Mouse (Mus musculus) bone marrow, adult 2 months (tissue): ENCODE data around the gene Dera. TPM values are rescaled to one million over a fixed set of nuclear protein-coding genes. Genes with fewer than 3 reads are reported as not detected.

Experiments used
- H3K27ac ChIP-seq: fragments of 200-500 bp; 2 replicates; pipeline ENCODE4 v1.5.1; 2012; ENCODE audit warnings: low read depth, mild to moderate bottlenecking, control low read depth, inconsistent platforms, low read length; ENCODE audit not compliant: control insufficient read depth, poor library complexity, insufficient read depth
- H3K4me1 ChIP-seq: fragments of 200-500 bp; 2 replicates; pipeline ENCODE4 v1.6.1; 2011; ENCODE audit warnings: low read length; ENCODE audit not compliant: control insufficient read depth, insufficient read depth
- H3K4me3 ChIP-seq: fragments of 200-500 bp; replicated peaks from 2 replicates; pipeline ENCODE3; 2011; ENCODE audit warnings: mild to moderate bottlenecking, low read depth, low read length, control low read depth; ENCODE audit not compliant: control insufficient read depth
- CTCF ChIP-seq: fragments of 200-500 bp; IDR thresholded peaks from 2 replicates; pipeline ENCODE4 v1.5.1; 2011; ENCODE audit warnings: low read length, control low read depth; ENCODE audit not compliant: control insufficient read depth, insufficient read depth
- POLR2A ChIP-seq: fragments of 200-500 bp; IDR thresholded peaks from 2 replicates; pipeline ENCODE4 v1.6.1; 2011; ENCODE audit warnings: low read depth, mild to moderate bottlenecking, control low read depth, low read length, borderline replicate concordance; ENCODE audit not compliant: control insufficient read depth
- WGBS: fragments of 180-500 bp; shearing (Covaris S2); methylation state at CpG from one replicate; pipeline ENCODE4 v1.1.7; 2018; 5-methylcytosine and 5-hydroxymethylcytosine counted together
- polyA plus RNA-seq: library from polyadenylated mRNA; stranded (reverse); fragments of >200 nt; gene quantifications from 2 replicates; pipeline ENCODE4 v1.2.4, GENCODE M21; 2011; ENCODE audit warnings: low replicate concordance; ENCODE audit not compliant: missing spikeins, insufficient read depth, insufficient read length

Gene Dera
- polyA plus RNA-seq, 1 experiment: 16.1 TPM

DNA sequence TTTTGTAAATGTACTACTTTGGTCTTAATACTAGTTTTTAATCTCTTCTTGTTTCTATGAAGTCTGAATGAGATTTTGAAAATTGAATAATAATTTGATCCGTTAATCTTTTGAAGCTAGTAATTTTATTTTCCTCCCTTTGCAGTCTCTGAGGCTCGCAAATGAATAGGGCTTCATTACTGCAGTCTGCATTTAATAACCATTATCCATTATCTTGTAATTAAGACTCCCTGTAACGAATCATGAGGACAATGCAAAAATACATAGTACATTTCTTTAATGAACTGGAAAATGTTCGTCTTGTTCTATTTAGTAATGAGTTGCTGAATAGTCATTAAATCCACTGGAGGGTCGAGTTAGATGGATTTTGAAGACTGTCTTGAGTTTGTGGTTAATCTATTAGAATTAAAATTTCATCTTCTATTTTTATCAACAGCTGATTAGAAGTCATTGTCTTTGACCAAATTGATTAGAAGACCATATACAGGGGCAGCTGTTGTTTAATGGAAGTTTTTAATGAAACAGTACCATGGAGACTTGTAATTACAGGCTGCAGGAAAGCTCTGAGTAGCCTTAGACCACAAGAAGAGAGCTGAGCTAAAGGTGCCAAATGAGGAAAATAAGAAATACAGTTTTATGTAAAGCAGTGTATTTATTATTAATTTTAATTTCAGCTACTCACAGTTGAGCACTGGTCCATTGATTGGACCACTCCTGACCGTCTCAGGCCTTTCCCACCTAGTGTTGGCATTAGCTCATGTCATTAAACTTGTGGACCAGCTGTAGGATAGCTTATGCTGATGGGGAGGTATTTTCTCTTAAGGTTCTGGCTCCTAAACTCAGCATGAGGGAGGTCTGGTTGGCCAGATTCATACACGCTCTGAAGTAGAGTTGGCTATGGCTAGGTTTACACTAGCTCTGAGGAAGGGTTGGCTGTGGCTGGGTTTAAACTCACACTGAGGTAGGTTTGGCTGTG, 70.0 kb downstream of the Dera start:
- no peak for TF ChIP-seq POLR2A
- no peak for TF ChIP-seq CTCF
- no peak overlapping the region for H3K27ac ChIP-seq
- 82% methylated on average over 7 of the region's 7 CpGs for WGBS
- no peaks in the 10 kb centered on the region for H3K4me1 ChIP-seq
- no peak overlapping the region for H3K4me3 ChIP-seq

DNA sequence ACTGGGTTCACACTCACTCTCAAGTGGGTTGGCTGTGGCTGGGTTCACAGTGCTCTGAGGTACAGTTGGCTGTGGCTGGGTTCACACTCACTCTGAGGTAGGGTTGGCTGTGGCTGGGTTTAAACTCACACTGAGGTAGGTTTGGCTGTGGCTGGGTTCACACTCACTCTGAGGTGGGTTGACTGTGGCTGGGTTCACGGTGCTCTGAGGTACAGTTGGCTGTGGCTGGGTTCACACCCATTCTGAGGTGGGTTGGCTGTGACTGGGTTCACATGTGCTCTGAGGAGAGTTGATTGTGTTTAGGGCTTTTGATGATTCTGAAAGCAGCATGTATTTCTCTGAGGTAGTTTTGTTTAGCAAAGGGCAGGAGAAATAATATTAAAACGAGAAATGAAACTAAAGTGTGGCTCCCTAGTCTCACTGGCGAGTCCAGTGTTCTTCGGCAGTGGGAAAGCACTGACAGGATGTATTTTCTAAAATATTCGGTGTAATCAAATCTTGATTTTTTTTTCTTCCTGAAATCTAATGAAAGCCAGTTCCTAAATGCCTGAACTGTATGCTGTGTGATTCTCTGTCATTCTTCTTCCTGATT, 70.8 kb downstream of the Dera start:
- TF ChIP-seq CTCF (no peak), POLR2A (no peak)
- no peaks in the 10 kb centered on the region for H3K4me1 ChIP-seq
- 66% methylated on average over 5 of the region's 5 CpGs for WGBS
- H3K27ac ChIP-seq: no peak overlapping the region
- no peak overlapping the region for H3K4me3 ChIP-seq

DNA sequence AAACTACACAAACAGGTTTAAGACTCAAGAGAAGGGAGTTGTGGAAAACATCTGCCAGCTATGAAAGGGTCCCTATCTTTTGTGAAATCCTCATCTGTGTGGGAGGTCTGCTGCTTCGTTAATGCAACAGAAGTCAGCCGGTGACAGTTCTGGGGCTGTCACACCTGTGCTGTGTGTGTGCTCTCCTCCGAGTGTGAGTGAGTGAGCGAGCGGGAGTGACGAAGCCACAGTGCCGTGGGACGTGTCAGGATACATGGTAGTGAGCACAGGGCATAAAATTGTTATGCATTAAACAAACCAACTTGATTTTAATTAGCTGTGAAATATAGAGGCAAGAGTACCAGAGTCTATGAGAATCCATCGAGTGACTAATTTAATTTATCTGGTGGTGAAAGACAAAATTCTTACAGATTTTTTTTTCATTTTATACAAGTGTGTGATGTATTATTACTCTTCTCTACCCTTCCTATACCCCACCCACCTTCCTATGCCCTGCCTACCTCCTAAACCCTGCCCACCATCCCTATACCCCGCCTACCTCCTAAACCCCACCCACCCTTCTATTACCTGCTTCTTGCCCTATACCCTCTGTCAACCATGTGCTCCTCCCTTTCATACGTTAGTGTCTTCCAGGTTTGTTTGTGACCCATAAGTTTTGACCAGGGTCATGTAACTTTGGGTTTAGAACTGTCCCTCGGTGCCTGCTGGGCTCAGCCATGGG, 74.9 kb downstream of the Dera start:
- 89% methylated on average over 12 of the region's 12 CpGs for WGBS
- TF ChIP-seq CTCF: no peak
- no peak for TF ChIP-seq POLR2A
- Histone ChIP-seq H3K4me3 (no peak overlapping the region), H3K4me1 (no peaks in the 10 kb centered on the region), H3K27ac (no peak overlapping the region)

DNA sequence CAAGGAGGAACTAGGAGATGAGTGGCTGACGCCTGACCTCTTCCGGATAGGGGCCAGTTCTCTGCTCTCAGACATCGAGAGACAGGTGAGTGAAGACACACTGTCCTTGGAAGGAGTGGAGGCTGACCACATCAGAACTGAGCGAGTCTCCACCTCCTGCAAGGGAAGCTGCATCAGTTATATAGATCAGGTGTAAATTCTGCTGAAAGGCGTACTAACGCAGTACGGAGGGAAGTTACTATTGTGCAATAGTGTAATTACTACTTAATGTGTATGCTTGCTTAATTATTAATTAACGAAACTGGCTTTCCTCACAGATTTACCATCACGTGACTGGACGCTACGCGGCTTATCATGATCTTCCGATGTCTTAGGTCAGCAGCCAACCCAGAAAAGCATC, 82.5 kb downstream of the Dera start:
- TF ChIP-seq POLR2A (no peak), CTCF (no peak)
- peak overlapping the region; percentile 11 for H3K4me3 ChIP-seq

DNA sequence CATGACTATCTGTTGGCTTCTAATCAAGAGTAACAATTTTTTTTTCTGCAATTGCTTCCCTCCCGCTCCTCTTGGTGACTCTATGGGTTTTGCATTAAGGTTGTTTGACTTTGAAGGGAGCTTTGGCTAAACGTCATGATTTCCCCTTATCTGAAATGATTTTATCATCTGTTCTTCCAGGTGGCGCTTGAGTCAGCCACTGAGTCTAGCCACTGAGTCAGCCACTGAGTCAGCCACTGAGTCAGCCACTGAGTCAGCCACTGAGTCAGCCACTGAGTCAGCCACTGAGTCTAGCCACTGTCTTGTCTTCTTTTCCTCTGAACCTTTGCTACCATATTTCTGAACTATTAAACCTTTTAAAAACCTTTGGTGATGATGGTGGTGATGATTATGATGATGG, 89.0 kb downstream of the Dera start:
- H3K4me3 ChIP-seq: no peak overlapping the region
- TF ChIP-seq CTCF (no peak), POLR2A (no peak)
- WGBS: 83% methylated on average over 3 of the region's 3 CpGs
- no peaks in the 10 kb centered on the region for H3K4me1 ChIP-seq
- no peak overlapping the region for H3K27ac ChIP-seq

More for the DNA sequence above, 82.5 kb downstream of the Dera start:
- no peaks in the 10 kb centered on the region for H3K4me1 ChIP-seq
- 58% methylated on average over 13 of the region's 13 CpGs for WGBS
- H3K27ac ChIP-seq: peak overlapping the region; percentile 10; the same call in 1 of the 2 replicates

DNA sequence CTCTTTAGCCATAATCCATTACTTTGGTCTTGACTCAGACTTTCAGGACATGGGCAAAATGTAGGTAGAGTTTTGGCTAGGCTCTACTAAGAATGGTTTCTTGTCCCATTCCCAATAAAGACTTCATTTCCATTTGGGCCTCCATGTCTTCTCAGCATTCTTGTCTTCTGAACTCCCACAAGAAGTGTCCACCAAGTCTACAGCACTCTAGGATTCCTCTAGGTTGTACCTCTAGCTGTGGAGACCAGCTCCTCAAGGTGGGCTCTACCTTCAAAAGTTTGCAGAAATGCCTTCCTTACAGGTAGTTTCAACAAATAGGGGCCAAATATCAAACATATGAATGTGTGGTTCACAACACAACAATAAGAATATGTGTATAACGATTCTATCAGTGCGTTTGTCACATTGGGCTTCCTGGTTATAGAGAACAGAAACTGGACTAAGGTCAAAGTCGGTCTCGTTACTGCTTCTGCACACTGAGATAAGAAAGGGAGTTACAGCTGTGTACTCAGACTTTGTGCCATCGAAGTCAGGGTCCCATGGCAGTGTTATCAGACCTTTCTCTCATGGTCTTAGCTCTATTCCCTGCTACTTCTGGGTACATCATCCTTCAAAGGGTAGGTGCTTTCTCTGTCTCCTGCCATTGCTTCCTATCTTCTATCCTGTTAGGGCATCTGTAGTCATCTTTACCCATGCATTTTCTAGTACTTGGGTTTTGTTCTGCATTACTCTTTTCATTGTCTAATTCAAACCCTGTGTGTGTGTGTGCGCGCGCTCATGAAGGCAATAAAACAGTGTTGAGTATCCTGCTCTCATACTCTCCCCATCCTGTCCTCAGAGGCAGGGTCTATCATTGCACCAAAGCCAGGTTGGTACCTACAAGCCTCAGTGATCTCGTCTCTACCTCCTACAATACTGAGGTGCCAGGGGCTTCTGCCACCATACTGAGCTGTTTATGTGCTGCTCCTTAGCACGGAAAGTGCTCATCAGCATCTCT, 103.2 kb downstream of the Dera start:
- Histone ChIP-seq H3K4me3 (no peak overlapping the region), H3K27ac (no peak overlapping the region), H3K4me1 (no peaks in the 10 kb centered on the region)
- WGBS: 86% methylated on average over 10 of the region's 10 CpGs
- TF ChIP-seq CTCF (no peak), POLR2A (no peak)

DNA sequence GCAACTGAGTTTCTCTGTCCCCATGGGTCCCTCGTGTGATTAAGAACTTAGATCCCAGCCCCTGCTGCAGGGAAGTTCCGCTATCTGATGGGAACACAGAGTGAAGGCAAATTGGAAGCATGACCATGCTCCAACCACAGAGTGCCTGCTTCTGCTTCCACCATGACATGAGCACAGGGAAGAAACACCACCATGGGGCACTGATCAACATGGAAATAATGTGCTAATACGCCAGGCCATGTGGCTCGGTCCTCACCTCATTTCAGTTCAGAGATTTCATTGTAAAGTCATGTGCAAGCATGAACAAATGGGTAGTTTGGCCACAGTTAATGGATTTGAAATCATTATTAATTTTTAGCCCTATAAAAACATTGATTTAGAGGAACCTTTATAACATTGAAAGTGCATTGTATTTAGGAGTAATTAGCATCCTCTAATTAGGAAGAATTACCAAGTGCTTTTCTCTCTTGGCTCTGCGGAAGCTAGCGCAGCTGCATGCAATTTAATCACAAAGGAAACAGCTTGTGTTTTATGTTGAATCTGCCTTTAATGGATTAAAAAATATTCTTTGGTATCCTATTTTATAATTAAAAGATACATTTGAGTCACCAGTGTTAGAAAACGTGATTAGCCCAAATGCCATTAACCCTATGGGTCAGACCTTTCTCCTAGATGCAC, 115.7 kb downstream of the Dera start:
- WGBS: 84% methylated on average over 7 of the region's 7 CpGs
- TF ChIP-seq CTCF (no peak), POLR2A (no peak)
- H3K27ac ChIP-seq: no peak overlapping the region
- no peaks in the 10 kb centered on the region for H3K4me1 ChIP-seq
- no peak overlapping the region for H3K4me3 ChIP-seq
